In genomic region chr7:66061057-66061456, GRCm38 (mm10) we compare ENCODE assay signal across 9 mouse cellular contexts. TPM values are rescaled to one million over a fixed set of nuclear protein-coding genes. Genes with fewer than 3 reads are reported as not detected.
A peak's percentile ranks its signal among the peaks of the same experiment; 100 is the strongest.
DNase-seq lines count a peak whose midpoint lies in the region; ATAC-seq and TF ChIP-seq lines count a peak whose summit lies in the region.
"Had no signal": no experiment of that assay in that cellular context is flagged by ENCODE, and none has a peak within 500 bp of the region (broad histone marks: within the 10 kb centered on the region; RNA-seq: fewer than 3 reads in every experiment).

No protein-coding gene starts in this region.

- WGBS in kidney, embryonic 14.5 days = 1% methylated on average over 14 of the region's 14 CpGs
- WGBS in bone marrow, adult 2 months = under 1% methylated on average over 14 of the region's 14 CpGs
- under 1% methylated on average over 14 of the region's 14 CpGs for WGBS in hindbrain, embryonic 12.5 days
- 1% methylated on average over 14 of the region's 14 CpGs for WGBS in midbrain, embryonic 14.5 days

- peaks cover 8% of the 10 kb centered on the region for H3K4me1 ChIP-seq in kidney, embryonic 14.5 days (ENCODE audit: control insufficient read depth, insufficient read depth, low read length)
- no peaks in the 10 kb centered on the region; the same call in 1 of the 2 replicates for H3K4me1 ChIP-seq in bone marrow, adult 2 months (ENCODE audit: control insufficient read depth, insufficient read depth, low read length)
- peaks cover 19% of the 10 kb centered on the region for H3K4me1 ChIP-seq in hindbrain, embryonic 12.5 days
- H3K4me1 ChIP-seq in midbrain, embryonic 14.5 days (ENCODE audit: control insufficient read depth, insufficient read depth, low read length) = peaks cover 12% of the 10 kb centered on the region

- TF ChIP-seq POLR2A in bone marrow, adult 2 months (IDR thresholded peaks at IDR 0.05; ENCODE audit: borderline replicate concordance, control insufficient read depth, low read depth, low read length) = no peak

- H3K36me3 ChIP-seq in kidney, embryonic 14.5 days (ENCODE audit: control insufficient read depth, insufficient read depth, low read length) = peaks cover 32% of the 10 kb centered on the region
- peaks cover 23% of the 10 kb centered on the region for H3K36me3 ChIP-seq in hindbrain, embryonic 12.5 days
- H3K36me3 ChIP-seq in midbrain, embryonic 14.5 days (ENCODE audit: control insufficient read depth, insufficient read depth, low read length) = peaks cover 29% of the 10 kb centered on the region

- DNase-seq in kidney, adult 8-10 months = no peak
- DNase-seq in midbrain, embryonic 14.5 days = no peak
- DNase-seq in layer of hippocampus, adult 9-10 months (ENCODE audit: low spot score) = no peak
- no peak for DNase-seq in urinary bladder, postnatal 10 days (ENCODE audit: low spot score)
- no peak for DNase-seq in lung, postnatal 10 days

- no peaks in the 10 kb centered on the region for H3K9me3 ChIP-seq in kidney, embryonic 14.5 days (ENCODE audit: control insufficient read depth, low read length)
- no peaks in the 10 kb centered on the region for H3K9me3 ChIP-seq in hindbrain, embryonic 12.5 days (replicated peaks)
- no peaks in the 10 kb centered on the region for H3K9me3 ChIP-seq in midbrain, embryonic 14.5 days (ENCODE audit: control insufficient read depth, low read length)

- H3K27ac ChIP-seq in kidney, embryonic 14.5 days (ENCODE audit: low read depth, low read length) = no peak overlapping the region
- no peak overlapping the region for H3K27ac ChIP-seq in bone marrow, adult 2 months (ENCODE audit: control insufficient read depth, insufficient read depth, low read depth, low read length, poor library complexity)
- no peak overlapping the region for H3K27ac ChIP-seq in hindbrain, embryonic 12.5 days
- no peak overlapping the region for H3K27ac ChIP-seq in midbrain, embryonic 14.5 days (replicated peaks; ENCODE audit: low read depth, low read length)

- H3K4me2 ChIP-seq in kidney, embryonic 14.5 days (replicated peaks; ENCODE audit: low read depth, low read length) = peak overlapping the region; percentile 69
- H3K4me2 ChIP-seq in hindbrain, embryonic 12.5 days (replicated peaks) = peak overlapping the region; percentile 88
- peak overlapping the region; percentile 94 for H3K4me2 ChIP-seq in midbrain, embryonic 14.5 days (ENCODE audit: low read length)

- peak overlapping the region; percentile 93 for H3K9ac ChIP-seq in kidney, embryonic 14.5 days (ENCODE audit: low read depth, low read length)
- H3K9ac ChIP-seq in hindbrain, embryonic 12.5 days = peak overlapping the region; percentile 93
- peak overlapping the region; percentile 92 for H3K9ac ChIP-seq in midbrain, embryonic 14.5 days (replicated peaks; ENCODE audit: low read length)

- H3K4me3 ChIP-seq in kidney, embryonic 14.5 days (ENCODE audit: low read length) = peak overlapping the region; percentile 98
- peak overlapping the region; percentile 95 for H3K4me3 ChIP-seq in bone marrow, adult 2 months (replicated peaks; ENCODE audit: control insufficient read depth, low read depth, low read length)
- peak overlapping the region; percentile 95 for H3K4me3 ChIP-seq in hindbrain, embryonic 12.5 days
- H3K4me3 ChIP-seq in midbrain, embryonic 14.5 days (replicated peaks; ENCODE audit: low read depth, low read length) = peak overlapping the region; percentile 91

- TF ChIP-seq CTCF in bone marrow, adult 2 months (IDR thresholded peaks at IDR 0.05; ENCODE audit: control insufficient read depth, insufficient read depth, low read length) = no peak

- no peaks in the 10 kb centered on the region for H3K27me3 ChIP-seq in kidney, embryonic 14.5 days (ENCODE audit: control insufficient read depth, insufficient read depth, low read length)
- H3K27me3 ChIP-seq in hindbrain, embryonic 12.5 days = no peaks in the 10 kb centered on the region; the same call in 1 of the 2 replicates
- H3K27me3 ChIP-seq in midbrain, embryonic 14.5 days (ENCODE audit: control insufficient read depth, insufficient read depth, low read length) = no peaks in the 10 kb centered on the region

- no peak for ATAC-seq in kidney, embryonic 14.5 days (ENCODE audit: low FRiP score, low TSS enrichment)
- ATAC-seq in hindbrain, embryonic 12.5 days (ENCODE audit: low FRiP score) = no peak
- no peak for ATAC-seq in midbrain, embryonic 14.5 days (ENCODE audit: low FRiP score, low TSS enrichment)

RNA-seq across cellular contexts. Expression of gene Snrpa1, which starts 2.3 kb away (rescaled TPM):
- polyA plus RNA-seq in kidney, embryonic 14.5 days (2014; fragmentation: Nextera tagmentation; extraction: Ambion mirVana) = 201 and 241 TPM in 2 replicates
- polyA plus RNA-seq in bone marrow, adult 2 months (2011; ENCODE audit: insufficient read depth, insufficient read length, low replicate concordance, missing spikeins) = 51.0 and 66.0 TPM in 2 replicates
- 174 and 175 TPM in 2 replicates for polyA plus RNA-seq in hindbrain, embryonic 12.5 days (2016; fragmentation: Nextera tagmentation; extraction: Ambion mirVana)
- 144 and 154 TPM in 2 replicates for polyA plus RNA-seq in midbrain, embryonic 14.5 days (2014; fragmentation: Nextera tagmentation; extraction: Ambion mirVana)

RNA-seq across cellular contexts. Expression of gene Gm45213, which starts 17.7 kb away (rescaled TPM):
- not detected in 2 replicates for polyA plus RNA-seq in kidney, embryonic 14.5 days (2014; fragmentation: Nextera tagmentation; extraction: Ambion mirVana)
- not detected in 2 replicates for polyA plus RNA-seq in bone marrow, adult 2 months (2011; ENCODE audit: insufficient read depth, insufficient read length, low replicate concordance, missing spikeins)
- polyA plus RNA-seq in hindbrain, embryonic 12.5 days (2016; fragmentation: Nextera tagmentation; extraction: Ambion mirVana) = not detected in 2 replicates
- polyA plus RNA-seq in midbrain, embryonic 14.5 days (2014; fragmentation: Nextera tagmentation; extraction: Ambion mirVana) = not detected in 2 replicates
- polyA plus RNA-seq: brain, embryonic 14.5 days had no signal

RNA-seq across cellular contexts. Expression of gene Selenos, which starts 18.4 kb away (rescaled TPM):
- 96.6 and 108 TPM in 2 replicates for polyA plus RNA-seq in kidney, embryonic 14.5 days (2014; fragmentation: Nextera tagmentation; extraction: Ambion mirVana)
- polyA plus RNA-seq in bone marrow, adult 2 months (2011; ENCODE audit: insufficient read depth, insufficient read length, low replicate concordance, missing spikeins) = 19.1 and 33.2 TPM in 2 replicates
- 82.2 and 83.7 TPM in 2 replicates for polyA plus RNA-seq in hindbrain, embryonic 12.5 days (2016; fragmentation: Nextera tagmentation; extraction: Ambion mirVana)
- polyA plus RNA-seq in midbrain, embryonic 14.5 days (2014; fragmentation: Nextera tagmentation; extraction: Ambion mirVana) = 78.3 and 79.9 TPM in 2 replicates

RNA-seq across cellular contexts. Expression of gene Chsy1, which starts 48.3 kb away (rescaled TPM):
- polyA plus RNA-seq in kidney, embryonic 14.5 days (2014; fragmentation: Nextera tagmentation; extraction: Ambion mirVana) = 26.0 and 29.7 TPM in 2 replicates
- polyA plus RNA-seq in bone marrow, adult 2 months (2011; ENCODE audit: insufficient read depth, insufficient read length, low replicate concordance, missing spikeins) = 5.7 and 11.2 TPM in 2 replicates
- 15.6 and 16.1 TPM in 2 replicates for polyA plus RNA-seq in hindbrain, embryonic 12.5 days (2016; fragmentation: Nextera tagmentation; extraction: Ambion mirVana)
- 14.0 and 16.0 TPM in 2 replicates for polyA plus RNA-seq in midbrain, embryonic 14.5 days (2014; fragmentation: Nextera tagmentation; extraction: Ambion mirVana)
